Mouse (Mus musculus): ENCODE measurements around the gene Olfr1358.
"Not testable (repeated sequence)": the region's sequence is repeated elsewhere in the genome, so short reads cannot be mapped to it uniquely, and the experiment has no call there.

The Olfr1358 gene

GRCm38 (mm10) chr10:78517128-78517527, at the start of gene Olfr1358:
Gene Olfr1358, plus strand, starts transcription at chr10:78517428.
- CTCF ChIA-PET: interaction anchor here (1.4 kb wide), 1 partner anchor 10 kb away, joined by 16 read pairs; no protein-coding TSS in a partner anchor

GRCm38 (mm10) chr10:78467761-78468310, 49.4 kb upstream of the Olfr1358 start:
- CTCF ChIA-PET: no interaction called here

- CTCF ChIA-PET: no interaction called here
These were observed 46.5 kb upstream of the Olfr1358 start for GRCm38 (mm10) chr10:78470582-78471313.

- CTCF ChIA-PET: no interaction called here
These were observed 45.2 kb upstream of the Olfr1358 start for GRCm38 (mm10) chr10:78472046-78472445.

GRCm38 (mm10) chr10:78473434-78473833, 43.8 kb upstream of the Olfr1358 start:
- CTCF ChIA-PET: no interaction called here

GRCm38 (mm10) chr10:78474759-78475158, 42.5 kb upstream of the Olfr1358 start:
- CTCF ChIA-PET: interaction anchor here (0.6 kb wide), 2 partner anchors 16 to 104 kb away, joined by 3 to 7 read pairs; no protein-coding TSS in a partner anchor

- CTCF ChIA-PET: no interaction called here
These were observed 40.4 kb upstream of the Olfr1358 start for GRCm38 (mm10) chr10:78476821-78477220.

GRCm38 (mm10) chr10:78480954-78481927, 36.0 kb upstream of the Olfr1358 start:
- CTCF ChIA-PET: no interaction called here

GRCm38 (mm10) chr10:78481928-78482499, 35.2 kb upstream of the Olfr1358 start:
- CTCF ChIA-PET: interaction anchor here (0.6 kb wide), 1 partner anchor 511 kb away, joined by 7 read pairs; no protein-coding TSS in a partner anchor

- CTCF ChIA-PET: interaction anchor here (0.5 kb wide), 1 partner anchor 59 kb away, joined by 4 read pairs; no protein-coding TSS in a partner anchor
These were observed 31.9 kb upstream of the Olfr1358 start for GRCm38 (mm10) chr10:78485369-78485768.

- CTCF ChIA-PET: interaction anchor here (0.5 kb wide), 1 partner anchor 95 kb away, joined by 8 read pairs; no protein-coding TSS in a partner anchor
These were observed 30.4 kb upstream of the Olfr1358 start for GRCm38 (mm10) chr10:78486871-78487270.

- CTCF ChIA-PET: interaction anchor here (0.5 kb wide), 1 partner anchor 95 kb away, joined by 8 read pairs; no protein-coding TSS in a partner anchor
These were observed 29.7 kb upstream of the Olfr1358 start for GRCm38 (mm10) chr10:78487431-78488086.

GRCm38 (mm10) chr10:78502986-78503733, 14.1 kb upstream of the Olfr1358 start:
- CTCF ChIA-PET: no interaction called here

- CTCF ChIA-PET: no interaction called here
These were observed 2.6 kb downstream of the Olfr1358 start for GRCm38 (mm10) chr10:78519792-78520191.

GRCm38 (mm10) chr10:78520260-78521005, 3.2 kb downstream of the Olfr1358 start:
- CTCF ChIA-PET: interaction anchor here (0.7 kb wide), 1 partner anchor 658 kb away, joined by 4 read pairs; no protein-coding TSS in a partner anchor

GRCm38 (mm10) chr10:78525071-78525470, 7.8 kb downstream of the Olfr1358 start:
- CTCF ChIA-PET: not testable (repeated sequence)

- CTCF ChIA-PET: no interaction called here
These were observed 8.3 kb downstream of the Olfr1358 start for GRCm38 (mm10) chr10:78525511-78525910.

GRCm38 (mm10) chr10:78540943-78541342, 23.7 kb downstream of the Olfr1358 start:
- CTCF ChIA-PET: no interaction called here

- CTCF ChIA-PET: no interaction called here
These were observed 47.8 kb downstream of the Olfr1358 start for GRCm38 (mm10) chr10:78565070-78565469.
